Mouse (Mus musculus) stomach, postnatal 0 days (tissue): ENCODE measurements around the gene Ddx58. TPM values are rescaled to one million over a fixed set of nuclear protein-coding genes. Genes with fewer than 3 reads are reported as not detected.

Experiments
- ATAC-seq: fragments of 200-750 bp; cut with Nextera tagmentation; 2 replicates; pipeline ENCODE4 v1.8.0; 2017; ENCODE audit not compliant: low FRiP score, low TSS enrichment
- DNase-seq: peaks from one replicate; pipeline ENCODE4 v3.0.0-alpha.2; 2016; ENCODE audit warnings: low spot score
- H3K27ac ChIP-seq: fragments of 300-500 bp; sonication (generic); replicated peaks from 2 replicates; pipeline ENCODE4 v1.5.1; 2014; ENCODE audit warnings: mild to moderate bottlenecking, control low read depth
- H3K27me3 ChIP-seq: fragments of 300-500 bp; sonication (generic); 2 replicates; pipeline ENCODE4 v1.6.1; 2014; ENCODE audit warnings: low read length; ENCODE audit not compliant: control insufficient read depth, insufficient read depth
- H3K36me3 ChIP-seq: fragments of 300-500 bp; sonication (generic); 2 replicates; pipeline ENCODE4 v1.6.1; 2014; ENCODE audit warnings: low read length, mixed read lengths; ENCODE audit not compliant: control insufficient read depth, insufficient read depth
- H3K4me1 ChIP-seq: fragments of 300-500 bp; sonication (generic); replicated peaks from 2 replicates; pipeline ENCODE4 v1.6.1; 2014; ENCODE audit warnings: antibody characterized with exemption; ENCODE audit not compliant: control insufficient read depth, insufficient read depth
- H3K4me2 ChIP-seq: fragments of 300-500 bp; sonication (generic); replicated peaks from 2 replicates; pipeline ENCODE4 v1.6.1; 2014; ENCODE audit warnings: low read depth, mild to moderate bottlenecking, control low read depth, moderate library complexity
- H3K4me3 ChIP-seq: fragments of 300-500 bp; sonication (generic); 2 replicates; pipeline ENCODE4 v1.5.1; 2014; ENCODE audit warnings: low read depth, low read length, control low read depth
- H3K9ac ChIP-seq: fragments of 300-500 bp; sonication (generic); 2 replicates; pipeline ENCODE4 v1.6.1; 2014; ENCODE audit warnings: mild to moderate bottlenecking, low read length, control low read depth, mixed read lengths
- H3K9me3 ChIP-seq: fragments of 300-500 bp; sonication (generic); 2 replicates; pipeline ENCODE4 v1.6.1; 2016; ENCODE audit warnings: low read length; ENCODE audit not compliant: control insufficient read depth
- CTCF ChIP-seq: IDR thresholded peaks from 2 replicates; pipeline ENCODE4 v1.5.1; 2016; ENCODE audit warnings: antibody characterized with exemption, low read depth, mild to moderate bottlenecking, moderate library complexity
- EP300 ChIP-seq: optimal IDR thresholded peaks from 2 replicates; pipeline ENCODE3; 2016; ENCODE audit warnings: antibody characterized with exemption
- WGBS: fragments of 180-500 bp; shearing (Covaris S2); extraction: QIAGEN DNeasy Blood & Tissue Kit; methylation state at CpG from one replicate; pipeline ENCODE4 v1.1.7; 2014; 5-methylcytosine and 5-hydroxymethylcytosine counted together
- polyA plus RNA-seq: library from polyadenylated mRNA; unstranded; fragments of >200 nt; fragmentation: Nextera tagmentation; extraction: Ambion mirVana; gene quantifications from 2 replicates; pipeline ENCODE4 v1.2.1, GENCODE M21; 2015

Gene Ddx58
- 5.9 and 6.9 TPM in 2 replicates for polyA plus RNA-seq

GRCm38 (mm10) chr4:40239409-40240271 lies at the start of gene Ddx58:
Ddx58 (minus strand) TSS chr4:40239828.
- TF ChIP-seq EP300: no peak
- TF ChIP-seq CTCF: no peak
- Histone ChIP-seq H3K4me1 (0 out of 2 replicates have a peak, but pooled peaks cover 2% of the 10 kb centered on the region), H3K9ac (peak within 1 kb of the TSS; percentile 68), H3K36me3 (no peaks in the 10 kb centered on the region; the same call in 1 of the 2 replicates), H3K9me3 (no peaks in the 10 kb centered on the region), H3K27me3 (no peaks in the 10 kb centered on the region), H3K4me2 (peak within 1 kb of the TSS; percentile 86), H3K4me3 (peak within 1 kb of the TSS; percentile 70), H3K27ac (peak within 1 kb of the TSS; percentile 79)
- peak; percentile 80 for DNase-seq
- 3% methylated on average over 35 of the region's 35 CpGs for WGBS
- ATAC-seq: peak; percentile 82

GRCm38 (mm10) chr4:40289046-40289445 lies 49.4 kb upstream of the Ddx58 start:
- Histone ChIP-seq H3K4me2 (no peak overlapping the region), H3K9me3 (no peaks in the 10 kb centered on the region), H3K27me3 (no peaks in the 10 kb centered on the region), H3K4me3 (no peak overlapping the region), H3K9ac (no peak overlapping the region), H3K36me3 (no peaks in the 10 kb centered on the region), H3K4me1 (no peaks in the 10 kb centered on the region), H3K27ac (no peak overlapping the region)
- TF ChIP-seq CTCF (no peak), EP300 (no peak)
- DNase-seq: no peak
- ATAC-seq: no peak
- WGBS: 86% methylated on average over 2 of the region's 2 CpGs

DNA sequence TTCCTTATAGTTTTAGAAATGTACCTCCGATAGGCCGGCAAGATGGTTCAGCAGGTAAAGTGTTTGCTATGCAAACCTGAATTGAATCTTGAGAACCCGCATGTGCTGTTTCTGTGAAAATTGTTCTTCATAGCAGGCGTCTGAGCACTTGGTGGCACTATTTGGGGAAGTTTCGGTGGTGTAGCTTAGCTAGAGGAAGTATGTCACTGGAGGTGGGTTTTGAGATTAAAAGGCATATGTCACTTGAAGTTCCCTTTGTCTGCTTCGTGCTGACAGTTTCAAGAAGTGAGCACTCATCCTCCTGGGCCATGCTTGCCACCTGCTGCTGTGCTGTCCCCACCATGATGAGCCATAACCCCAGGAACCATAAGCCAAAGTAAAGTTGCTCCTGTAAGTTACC lies 47.8 kb upstream of the Ddx58 start:
- WGBS: 77% methylated on average over 6 of the region's 6 CpGs
- Histone ChIP-seq H3K27me3 (no peaks in the 10 kb centered on the region), H3K4me1 (no peaks in the 10 kb centered on the region), H3K9ac (no peak overlapping the region), H3K36me3 (no peaks in the 10 kb centered on the region), H3K4me2 (no peak overlapping the region), H3K9me3 (no peaks in the 10 kb centered on the region), H3K4me3 (no peak overlapping the region), H3K27ac (no peak overlapping the region)
- ATAC-seq (no peak), DNase-seq (no peak)
- TF ChIP-seq CTCF: no peak
- no peak for TF ChIP-seq EP300

DNA sequence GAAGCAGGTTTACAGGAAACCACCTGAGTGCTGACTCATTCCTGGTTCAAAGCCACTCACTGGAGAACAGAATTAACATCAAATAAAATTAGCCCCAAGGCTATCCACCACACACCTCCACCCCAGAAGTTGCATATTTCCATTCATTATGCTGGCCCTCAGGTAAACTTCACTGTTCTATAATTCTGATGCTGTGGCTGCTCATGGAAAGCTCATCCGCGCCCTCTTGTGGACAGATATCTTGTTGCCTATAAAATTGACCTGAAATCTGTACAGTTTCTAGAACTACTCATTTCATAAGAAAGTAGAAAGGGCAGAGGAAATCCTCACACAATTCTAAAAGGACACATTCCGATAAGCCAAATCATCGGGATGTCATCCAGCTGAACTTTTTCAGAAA lies 46.0 kb upstream of the Ddx58 start:
- no peaks in the 10 kb centered on the region for H3K9me3 ChIP-seq
- WGBS: 10% methylated on average over 4 of the region's 4 CpGs
- TF ChIP-seq EP300 (no peak), CTCF (peak; percentile 90)
- DNase-seq (peak; percentile 70), ATAC-seq (no peak)
- no peak overlapping the region for H3K9ac ChIP-seq
- H3K4me1 ChIP-seq: no peaks in the 10 kb centered on the region
- H3K27ac ChIP-seq: no peak overlapping the region
- no peaks in the 10 kb centered on the region for H3K36me3 ChIP-seq
- no peak overlapping the region for H3K4me3 ChIP-seq
- H3K27me3 ChIP-seq: no peaks in the 10 kb centered on the region
- H3K4me2 ChIP-seq: no peak overlapping the region

GRCm38 (mm10) chr4:40279276-40279900 lies 39.8 kb upstream of the Ddx58 start, which contains the start of gene Ndufb6:
Ndufb6 (minus strand) TSS chr4:40279421.
- Histone ChIP-seq H3K4me2 (peak within 1 kb of the TSS; percentile 90), H3K36me3 (no peaks in the 10 kb centered on the region), H3K9ac (peak within 1 kb of the TSS; percentile 87), H3K9me3 (no peaks in the 10 kb centered on the region), H3K4me3 (peak within 1 kb of the TSS; percentile 76), H3K4me1 (peaks cover 3% of the 10 kb centered on the region; the same call in 1 of the 2 replicates), H3K27me3 (no peaks in the 10 kb centered on the region), H3K27ac (peak within 1 kb of the TSS; percentile 91)
- WGBS: under 1% methylated on average over 36 of the region's 36 CpGs
- DNase-seq (peak; percentile 96), ATAC-seq (peak; percentile 99)
- TF ChIP-seq EP300 (no peak), CTCF (no peak)
